Mouse (Mus musculus) limb, embryonic 12.5 days (tissue): Measurements from ENCODE around the gene Hmga1. TPM values are rescaled to one million over a fixed set of nuclear protein-coding genes. Genes with fewer than 3 reads are reported as not detected.

Source experiments
- ATAC-seq: fragments of 200-750 bp; cut with Nextera tagmentation; 2 replicates; pipeline ENCODE4 v1.8.0; 2017; ENCODE audit warnings: low read depth, moderate TSS enrichment; ENCODE audit not compliant: insufficient number of reproducible peaks, insufficient read depth, low FRiP score, low TSS enrichment
- H3K27ac ChIP-seq: fragments of 300-500 bp; sonication (generic); 2 replicates; pipeline ENCODE4 v1.5.1; 2016; ENCODE audit warnings: mild to moderate bottlenecking, moderate library complexity
- H3K27me3 ChIP-seq: fragments of 300-500 bp; sonication (generic); 2 replicates; pipeline ENCODE4 v1.6.1; 2016; ENCODE audit warnings: mild to moderate bottlenecking, moderate library complexity
- H3K36me3 ChIP-seq: fragments of 300-500 bp; sonication (generic); 2 replicates; pipeline ENCODE4 v1.6.1; 2016; ENCODE audit warnings: mild to moderate bottlenecking, moderate library complexity
- H3K4me1 ChIP-seq: fragments of 300-500 bp; sonication (generic); replicated peaks from 2 replicates; pipeline ENCODE4 v1.6.1; 2016
- H3K4me2 ChIP-seq: fragments of 300-500 bp; sonication (generic); 2 replicates; pipeline ENCODE4 v1.6.1; 2016; ENCODE audit warnings: mild to moderate bottlenecking, moderate library complexity
- H3K4me3 ChIP-seq: fragments of 300-500 bp; sonication (generic); replicated peaks from 2 replicates; pipeline ENCODE4 v1.5.1; 2016; ENCODE audit warnings: mild to moderate bottlenecking
- H3K9ac ChIP-seq: fragments of 300-500 bp; sonication (generic); replicated peaks from 2 replicates; pipeline ENCODE4 v1.6.1; 2016; ENCODE audit warnings: mild to moderate bottlenecking, moderate library complexity
- H3K9me3 ChIP-seq: fragments of 300-500 bp; sonication (generic); 2 replicates; pipeline ENCODE4 v1.6.1; 2016; ENCODE audit warnings: mild to moderate bottlenecking, moderate library complexity
- WGBS: fragments of 180-500 bp; shearing (Covaris S2); methylation state at CpG from one replicate; pipeline ENCODE4 v1.1.7; 2016; 5-methylcytosine and 5-hydroxymethylcytosine counted together
- polyA plus RNA-seq: library from polyadenylated mRNA; unstranded; fragments of >200 nt; fragmentation: Nextera tagmentation; extraction: Ambion mirVana; gene quantifications from 2 replicates; pipeline ENCODE4 v1.2.1, GENCODE M21; 2016

Gene Hmga1
- polyA plus RNA-seq, 1 experiment from 2014 or later, result 324 TPM

DNA sequence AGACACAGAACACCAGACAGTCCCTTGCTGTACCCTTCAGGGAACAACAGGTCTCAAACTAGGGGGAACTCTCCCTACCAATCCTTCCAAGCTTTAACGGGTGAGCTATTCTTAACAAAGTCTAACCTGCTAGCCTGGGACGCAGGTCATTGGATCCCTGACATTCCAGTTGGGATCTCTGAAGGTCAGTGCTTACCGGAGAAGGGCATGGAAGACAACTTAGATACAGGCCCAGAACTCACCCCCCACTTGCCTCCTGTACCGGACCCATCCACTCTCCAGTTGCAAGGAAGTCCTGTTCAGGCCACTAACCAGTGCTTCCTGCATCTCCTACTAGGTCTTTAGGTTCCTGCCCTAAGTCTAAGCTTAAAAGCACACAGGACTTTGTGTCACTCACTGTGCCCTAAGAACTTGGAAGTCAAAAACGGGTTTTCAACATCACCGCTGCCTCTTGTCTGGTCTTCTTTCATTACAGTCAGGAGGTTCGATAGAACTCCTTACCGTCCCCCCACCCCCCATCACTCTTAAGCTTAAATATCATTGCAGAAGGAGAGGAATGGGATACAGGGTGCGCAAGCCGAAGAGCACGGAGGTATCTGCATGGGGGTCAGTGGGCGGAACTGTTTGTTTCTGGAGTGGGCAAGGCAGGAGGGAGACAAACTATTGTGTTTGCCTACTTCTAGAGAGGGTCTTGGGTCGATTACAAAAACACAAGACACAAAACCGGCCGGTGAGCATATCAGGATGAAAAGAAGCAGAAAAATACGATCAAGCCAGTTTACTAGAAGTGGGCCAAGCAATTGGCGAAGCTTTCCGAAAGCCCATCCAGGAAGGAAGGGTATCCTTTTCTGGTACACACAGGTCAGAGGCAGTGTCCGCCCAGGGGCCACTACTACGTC lies 2.0 kb upstream of the Hmga1 start:
- WGBS, result 45% methylated on average over 20 of the region's 20 CpGs
- peak overlapping the region; percentile 92 for H3K4me3 ChIP-seq
- no peaks in the 10 kb centered on the region for H3K9me3 ChIP-seq
- peak overlapping the region; percentile 96 for H3K9ac ChIP-seq
- no peaks in the 10 kb centered on the region for H3K27me3 ChIP-seq
- H3K27ac ChIP-seq, result peak overlapping the region; percentile 99
- no peak for ATAC-seq
- H3K36me3 ChIP-seq, result no peaks in the 10 kb centered on the region
- H3K4me1 ChIP-seq, result peaks cover 47% of the 10 kb centered on the region
- H3K4me2 ChIP-seq, result peak overlapping the region; percentile 91

DNA sequence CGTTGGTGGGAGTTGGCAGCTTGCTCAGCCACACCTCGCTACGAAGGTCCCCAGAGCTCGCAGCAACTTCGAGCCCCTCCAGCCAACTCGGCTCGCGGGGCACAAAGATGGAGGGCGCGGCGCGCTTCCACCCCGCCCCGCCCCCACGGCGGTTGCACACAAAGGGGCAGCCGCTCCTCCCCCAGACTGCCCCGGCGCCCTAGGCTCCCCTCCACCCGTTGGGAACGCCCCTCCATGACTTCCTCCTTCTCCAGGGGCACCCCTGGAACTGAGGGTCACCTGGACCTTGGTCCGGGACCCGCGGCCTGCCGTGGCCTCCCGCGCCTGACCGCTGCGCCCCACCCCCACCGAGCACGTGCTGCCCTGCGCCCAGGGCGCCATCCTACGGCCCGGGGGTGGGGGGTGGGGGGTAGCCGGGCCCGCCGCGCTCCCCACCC lies 1.2 kb upstream of the Hmga1 start:
- no peaks in the 10 kb centered on the region for H3K9me3 ChIP-seq
- H3K36me3 ChIP-seq, result peaks cover 3% of the 10 kb centered on the region
- WGBS, result 1% methylated on average over 39 of the region's 39 CpGs
- peak overlapping the region; percentile 99 for H3K27ac ChIP-seq
- H3K27me3 ChIP-seq, result no peaks in the 10 kb centered on the region
- H3K4me3 ChIP-seq, result peak overlapping the region; percentile 92
- peak overlapping the region; percentile 96 for H3K9ac ChIP-seq
- H3K4me2 ChIP-seq, result peak overlapping the region; percentile 91
- H3K4me1 ChIP-seq, result peaks cover 47% of the 10 kb centered on the region
- peak; percentile 23 for ATAC-seq

DNA sequence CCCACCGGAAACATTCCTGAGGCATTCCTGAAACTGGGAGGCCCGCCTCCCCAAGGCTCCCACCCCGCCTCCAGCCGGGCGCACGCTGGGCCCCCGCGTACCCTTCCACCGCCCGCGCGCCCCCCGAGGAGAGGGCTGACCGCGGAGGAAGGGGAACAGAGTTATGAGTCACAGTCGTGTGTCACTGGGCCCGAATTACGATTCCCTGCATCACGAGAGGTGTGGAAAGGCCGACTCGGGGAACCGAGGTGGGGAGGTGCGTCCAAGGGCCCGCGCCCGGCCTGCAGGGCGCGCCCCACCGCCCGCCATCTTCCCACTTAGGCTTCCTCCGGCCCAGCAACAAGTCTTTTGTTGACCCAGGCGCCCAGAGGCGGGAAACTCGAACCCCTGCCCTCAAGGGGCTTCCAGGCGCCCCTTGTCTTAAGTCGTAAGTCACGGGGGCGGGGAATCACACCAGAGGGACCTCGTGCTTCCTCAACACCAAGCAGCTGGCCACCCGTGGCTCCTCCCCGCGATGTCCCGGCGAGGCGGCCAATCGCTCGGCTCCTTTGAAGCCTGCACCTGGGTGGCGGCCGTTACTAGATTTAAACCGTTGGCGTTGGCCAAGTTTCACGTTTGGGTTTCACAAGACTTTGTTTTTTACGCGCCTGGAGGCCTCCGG lies 655 bp upstream of the Hmga1 start:
- H3K4me1 ChIP-seq, result peaks cover 52% of the 10 kb centered on the region
- under 1% methylated on average over 55 of the region's 55 CpGs for WGBS
- H3K36me3 ChIP-seq, result peaks cover 8% of the 10 kb centered on the region
- ATAC-seq, result peak; percentile 49; the same call in 1 of the 2 replicates
- peak overlapping the region; percentile 91 for H3K4me2 ChIP-seq
- peak overlapping the region; percentile 96 for H3K9ac ChIP-seq
- peak overlapping the region; percentile 99 for H3K27ac ChIP-seq
- H3K9me3 ChIP-seq, result no peaks in the 10 kb centered on the region
- no peaks in the 10 kb centered on the region for H3K27me3 ChIP-seq
- H3K4me3 ChIP-seq, result peak overlapping the region; percentile 92

DNA sequence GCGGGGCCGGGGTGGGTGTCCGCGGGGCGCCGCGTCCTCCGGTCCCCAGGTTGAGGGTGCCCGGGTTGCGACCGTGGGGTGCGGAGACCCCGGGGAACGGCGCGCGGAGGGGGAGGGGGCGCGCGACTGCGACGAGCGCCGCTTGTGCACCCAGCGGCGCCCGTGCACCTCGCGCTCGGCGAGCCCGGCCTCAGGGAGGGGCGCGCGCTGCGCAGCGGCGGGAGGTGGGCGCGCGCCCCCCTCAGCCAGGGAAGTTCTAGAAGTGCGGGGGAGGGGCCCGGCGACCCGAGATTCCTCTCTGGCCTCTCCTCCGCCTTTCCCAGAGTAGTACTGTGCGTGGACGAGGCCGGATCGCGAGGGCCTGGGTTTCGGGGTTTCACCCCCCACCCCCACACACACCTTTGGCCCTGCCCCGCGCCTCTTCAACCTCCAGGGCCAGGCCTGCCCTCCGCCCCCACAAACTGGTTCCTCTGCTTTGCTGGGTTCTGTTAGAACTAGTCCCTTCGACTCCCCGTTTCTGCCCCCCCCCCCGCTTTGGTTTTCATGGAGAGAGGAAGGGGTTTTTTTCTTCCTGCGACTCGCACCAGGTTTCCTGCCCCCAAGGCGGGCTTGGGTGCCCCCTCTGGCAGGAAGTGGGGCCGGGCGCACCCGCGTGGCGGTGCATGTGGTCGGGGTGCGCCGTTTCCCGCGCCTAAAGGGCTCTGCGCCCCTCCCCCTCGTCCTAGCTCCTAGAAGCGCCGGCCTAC lies 1.1 kb downstream of the Hmga1 start:
- H3K4me1 ChIP-seq, result peaks cover 57% of the 10 kb centered on the region
- H3K9me3 ChIP-seq, result no peaks in the 10 kb centered on the region
- no peaks in the 10 kb centered on the region for H3K27me3 ChIP-seq
- ATAC-seq, result peak; percentile 15; the same call in 1 of the 2 replicates
- H3K27ac ChIP-seq, result peak overlapping the region; percentile 99
- peaks cover 25% of the 10 kb centered on the region for H3K36me3 ChIP-seq
- peak overlapping the region; percentile 91 for H3K4me2 ChIP-seq
- H3K4me3 ChIP-seq, result peak overlapping the region; percentile 92
- under 1% methylated on average over 59 of the region's 75 CpGs for WGBS
- H3K9ac ChIP-seq, result peak overlapping the region; percentile 96

DNA sequence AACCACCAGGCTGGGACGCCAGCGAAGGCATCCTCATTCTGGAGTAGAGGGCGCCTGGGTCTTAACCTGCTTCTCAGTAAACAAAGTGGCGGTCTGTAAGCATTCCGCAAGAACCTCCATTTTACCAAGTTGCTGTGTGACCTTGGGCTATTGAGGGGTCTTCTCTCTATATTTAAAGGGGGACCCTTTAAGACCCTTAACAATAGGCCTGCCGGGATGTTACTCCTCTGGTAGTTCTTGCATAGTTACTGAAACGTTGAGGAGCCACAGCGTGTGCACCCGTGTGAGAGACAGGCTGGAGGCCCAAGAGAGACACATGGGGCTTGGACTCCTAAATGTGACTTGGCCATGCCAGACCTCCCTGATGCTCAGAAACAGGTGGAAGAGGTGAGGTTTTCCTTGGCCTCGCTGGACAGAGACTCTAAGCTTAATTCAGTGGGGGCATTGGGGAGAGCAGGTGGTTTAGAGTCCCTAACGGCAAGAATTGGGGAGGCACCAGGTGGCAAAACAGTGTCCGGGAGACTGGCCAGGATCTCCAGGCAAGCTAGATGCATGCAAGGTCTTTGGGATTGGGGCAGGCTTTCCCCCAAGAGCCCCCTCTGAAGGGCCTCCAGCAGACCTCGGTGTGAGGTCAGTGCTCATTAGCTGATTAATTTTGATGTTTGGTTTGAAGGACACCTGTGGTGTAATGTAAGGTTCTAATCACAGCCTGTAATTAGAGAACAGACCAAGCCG lies 1.8 kb downstream of the Hmga1 start:
- 2% methylated on average over 14 of the region's 14 CpGs for WGBS
- H3K9me3 ChIP-seq, result no peaks in the 10 kb centered on the region
- H3K36me3 ChIP-seq, result peaks cover 25% of the 10 kb centered on the region
- peak overlapping the region; percentile 99 for H3K27ac ChIP-seq
- H3K4me3 ChIP-seq, result peak overlapping the region; percentile 92
- H3K4me1 ChIP-seq, result peaks cover 51% of the 10 kb centered on the region
- ATAC-seq, result no peak
- no peaks in the 10 kb centered on the region for H3K27me3 ChIP-seq
- peak overlapping the region; percentile 91 for H3K4me2 ChIP-seq
- peak overlapping the region; percentile 96 for H3K9ac ChIP-seq

DNA sequence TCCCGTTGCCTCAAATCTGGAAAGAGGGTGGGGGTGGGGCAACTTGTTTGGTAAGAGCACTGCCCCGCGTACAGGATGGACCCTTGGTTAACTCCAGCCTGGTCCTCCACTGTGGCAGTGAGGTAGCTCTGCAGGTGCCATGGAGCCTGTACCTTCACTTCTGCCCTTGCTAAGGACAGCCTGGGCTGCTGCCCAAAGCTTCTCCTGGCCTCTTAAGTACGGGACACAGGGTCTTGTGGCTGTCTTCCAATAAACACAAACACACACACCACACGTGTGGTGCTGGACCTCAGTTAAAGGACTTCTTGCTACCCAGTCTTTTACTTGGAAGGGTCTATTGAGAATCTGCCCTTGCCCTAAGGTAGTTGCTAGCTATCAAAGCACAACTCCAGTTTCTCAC lies 2.5 kb downstream of the Hmga1 start:
- Histone ChIP-seq H3K9ac (peak overlapping the region; percentile 96), H3K4me1 (peaks cover 48% of the 10 kb centered on the region), H3K27me3 (no peaks in the 10 kb centered on the region), H3K4me3 (peak overlapping the region; percentile 92), H3K4me2 (peak overlapping the region; percentile 91), H3K27ac (peak overlapping the region; percentile 54; the same call in 1 of the 2 replicates), H3K36me3 (peaks cover 28% of the 10 kb centered on the region), H3K9me3 (no peaks in the 10 kb centered on the region)
- ATAC-seq, result no peak
- WGBS, result 9% methylated on average over 5 of the region's 5 CpGs

DNA sequence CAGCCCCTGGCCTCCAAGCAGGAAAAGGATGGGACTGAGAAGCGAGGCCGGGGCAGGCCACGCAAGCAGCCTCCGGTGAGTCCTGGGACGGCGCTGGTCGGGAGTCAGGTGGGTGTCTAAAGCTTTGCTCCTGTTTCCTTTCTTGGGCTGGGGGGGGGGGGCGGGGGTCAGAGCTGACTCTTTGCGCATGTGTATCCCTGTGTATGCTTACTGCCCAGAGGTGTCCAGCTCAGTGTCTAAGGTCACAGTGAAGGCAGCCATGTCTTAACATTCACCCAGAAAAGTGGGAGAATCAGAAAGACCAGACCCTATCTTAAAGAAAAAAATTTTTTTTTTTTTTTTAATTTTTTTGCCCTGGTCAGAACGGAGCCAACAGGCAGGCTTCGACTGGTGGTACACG lies 3.3 kb downstream of the Hmga1 start:
- H3K27me3 ChIP-seq, result no peaks in the 10 kb centered on the region
- no peak for ATAC-seq
- peak overlapping the region; percentile 91 for H3K4me2 ChIP-seq
- no peak overlapping the region for H3K27ac ChIP-seq
- H3K4me1 ChIP-seq, result peaks cover 44% of the 10 kb centered on the region
- H3K4me3 ChIP-seq, result no peak overlapping the region
- peaks cover 31% of the 10 kb centered on the region for H3K36me3 ChIP-seq
- WGBS, result 70% methylated on average over 12 of the region's 12 CpGs
- no peaks in the 10 kb centered on the region for H3K9me3 ChIP-seq
- H3K9ac ChIP-seq, result no peak overlapping the region

DNA sequence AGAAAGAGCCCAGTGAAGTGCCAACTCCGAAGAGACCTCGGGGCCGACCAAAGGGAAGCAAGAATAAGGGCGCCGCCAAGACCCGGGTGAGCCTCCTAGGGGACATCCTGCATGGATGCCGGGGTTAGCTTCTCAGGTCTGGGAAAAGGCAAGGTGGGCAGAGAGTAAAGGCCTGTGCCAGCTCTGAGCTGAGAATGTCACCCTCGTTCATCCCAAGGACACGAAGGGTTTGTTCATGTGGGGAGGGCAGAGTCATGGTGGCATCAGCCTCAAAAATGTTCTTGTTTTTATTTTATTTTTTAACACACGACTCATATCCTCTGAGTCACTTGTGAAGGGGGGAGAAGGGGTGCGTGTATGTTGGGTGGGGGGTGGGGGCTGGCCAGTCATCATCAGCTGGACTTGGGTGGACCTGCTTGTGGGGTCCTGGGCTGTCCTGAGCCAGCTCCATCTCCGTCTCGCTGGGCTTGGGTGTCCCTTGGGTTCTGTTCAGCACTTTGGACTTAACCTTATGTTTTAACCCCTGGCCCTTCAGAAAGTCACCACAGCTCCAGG lies 4.7 kb downstream of the Hmga1 start:
- Histone ChIP-seq H3K27me3 (no peaks in the 10 kb centered on the region), H3K4me3 (no peak overlapping the region), H3K36me3 (peaks cover 31% of the 10 kb centered on the region), H3K27ac (no peak overlapping the region), H3K4me2 (no peak overlapping the region), H3K4me1 (peaks cover 49% of the 10 kb centered on the region), H3K9me3 (no peaks in the 10 kb centered on the region), H3K9ac (no peak overlapping the region)
- WGBS, result 84% methylated on average over 13 of the region's 13 CpGs
- no peak for ATAC-seq

DNA sequence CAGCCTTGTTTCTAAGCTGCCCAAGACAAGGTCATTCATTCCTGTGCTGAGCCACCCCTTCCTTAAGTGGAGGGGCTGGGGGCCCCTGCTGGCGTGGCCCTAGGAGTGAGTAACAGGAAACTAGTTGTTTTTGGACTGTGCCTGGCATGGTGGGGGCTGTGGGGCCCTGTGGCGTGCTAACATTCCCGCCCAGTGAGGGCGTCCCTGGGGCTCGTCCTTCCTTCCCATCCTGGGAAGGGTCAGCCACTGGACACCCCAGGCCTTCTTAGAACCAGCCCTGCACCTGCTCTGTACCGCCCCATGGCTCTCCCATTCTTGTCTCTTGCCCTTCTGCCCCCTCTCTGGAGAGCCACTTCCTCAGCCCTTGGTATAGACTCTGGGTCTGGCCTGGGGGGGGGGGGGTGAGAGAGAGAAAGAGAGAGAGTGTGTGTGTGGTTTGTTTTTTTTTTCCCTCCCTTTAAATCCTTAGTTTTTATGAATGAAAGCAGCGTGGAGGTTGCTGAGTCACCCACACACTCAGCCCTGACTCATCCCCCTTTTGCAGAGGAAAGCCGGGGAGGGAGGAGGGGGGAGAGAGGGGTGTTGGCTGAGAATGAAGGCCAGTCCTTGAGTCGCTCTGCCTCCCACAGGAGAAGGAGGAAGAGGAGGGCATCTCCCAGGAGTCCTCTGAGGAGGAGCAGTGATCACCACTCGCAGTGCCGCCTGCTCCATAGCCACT lies 5.7 kb downstream of the Hmga1 start:
- WGBS, result 69% methylated on average over 9 of the region's 11 CpGs
- Histone ChIP-seq H3K36me3 (peaks cover 31% of the 10 kb centered on the region), H3K4me2 (no peak overlapping the region), H3K4me1 (peaks cover 58% of the 10 kb centered on the region), H3K27me3 (no peaks in the 10 kb centered on the region), H3K9ac (no peak overlapping the region), H3K9me3 (no peaks in the 10 kb centered on the region), H3K27ac (no peak overlapping the region), H3K4me3 (no peak overlapping the region)
- no peak for ATAC-seq

DNA sequence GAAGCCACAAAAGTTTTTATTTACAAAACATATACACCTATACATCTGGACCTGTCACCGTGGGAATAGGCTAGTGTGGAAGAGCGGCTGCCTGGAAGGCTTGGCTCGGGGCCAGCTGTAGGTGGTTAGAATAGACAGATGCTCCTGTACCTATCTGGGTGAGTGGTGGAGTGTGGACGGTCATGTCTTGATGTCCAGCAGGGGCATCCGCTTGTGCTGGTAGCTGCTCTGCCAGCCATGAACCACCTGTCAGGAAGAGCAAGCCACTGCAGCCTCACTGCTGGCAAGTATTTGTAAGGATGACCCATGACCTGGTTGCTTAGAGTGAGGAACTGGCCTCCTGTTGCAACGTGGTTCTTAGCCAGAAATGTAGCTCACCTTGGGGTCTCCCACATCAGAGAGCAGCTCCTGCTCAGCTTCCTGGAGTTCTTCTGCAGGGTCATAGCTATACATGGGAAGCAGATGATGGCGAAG lies 7.5 kb downstream of the Hmga1 start:
- peaks cover 31% of the 10 kb centered on the region for H3K36me3 ChIP-seq
- H3K9me3 ChIP-seq, result no peaks in the 10 kb centered on the region
- H3K27me3 ChIP-seq, result no peaks in the 10 kb centered on the region
- peaks cover 45% of the 10 kb centered on the region for H3K4me1 ChIP-seq
- H3K4me3 ChIP-seq, result no peak overlapping the region
- no peak overlapping the region for H3K27ac ChIP-seq
- no peak for ATAC-seq
- H3K9ac ChIP-seq, result no peak overlapping the region
- 0 out of 2 replicates have a peak overlapping the region, but pooled peaks have one; percentile 95 for H3K4me2 ChIP-seq
- WGBS, result 48% methylated on average over 7 of the region's 7 CpGs
